Mouse (Mus musculus): ENCODE results near the gene Rad54l2.

The Rad54l2 gene

GRCm38 (mm10) chr9:106788812-106789321 is at the start of gene Rad54l2:
Gene Rad54l2 (minus strand): TSS chr9:106789194.
- peak; percentile 92 for DNase-seq

- peak; percentile 92 for DNase-seq
Measured at GRCm38 (mm10) chr9:106822381-106823104, 33.5 kb upstream of the Rad54l2 start.

GRCm38 (mm10) chr9:106821618-106822380 is 32.8 kb upstream of the Rad54l2 start, which contains the start of gene Dcaf1:
Gene Dcaf1 (plus strand): TSS chr9:106821874.
- DNase-seq, result peak; percentile 100

- DNase-seq, result peak; percentile 2
Measured at GRCm38 (mm10) chr9:106821050-106821617, 32.1 kb upstream of the Rad54l2 start.

GRCm38 (mm10) chr9:106819201-106819600 is 30.2 kb upstream of the Rad54l2 start:
- DNase-seq, result peak; percentile 11

- no peak for DNase-seq
Measured at GRCm38 (mm10) chr9:106818191-106818590, 29.2 kb upstream of the Rad54l2 start.

GRCm38 (mm10) chr9:106806503-106806902 is 17.5 kb upstream of the Rad54l2 start:
- DNase-seq, result no peak

GRCm38 (mm10) chr9:106790831-106791230 is 1.8 kb upstream of the Rad54l2 start:
- DNase-seq, result no peak

- DNase-seq, result no peak
Measured at GRCm38 (mm10) chr9:106789363-106789762, 369 bp upstream of the Rad54l2 start.

- peak; percentile 39 for DNase-seq
Measured at GRCm38 (mm10) chr9:106787979-106788811, 799 bp downstream of the Rad54l2 start.

GRCm38 (mm10) chr9:106785206-106785605 is 3.8 kb downstream of the Rad54l2 start:
- no peak for DNase-seq

- no peak for DNase-seq
Measured at GRCm38 (mm10) chr9:106783554-106783953, 5.4 kb downstream of the Rad54l2 start.

- DNase-seq, result no peak
Measured at GRCm38 (mm10) chr9:106780086-106780485, 8.9 kb downstream of the Rad54l2 start.

GRCm38 (mm10) chr9:106778319-106778718 is 10.7 kb downstream of the Rad54l2 start:
- no peak for DNase-seq

GRCm38 (mm10) chr9:106777423-106777822 is 11.6 kb downstream of the Rad54l2 start:
- no peak for DNase-seq

GRCm38 (mm10) chr9:106776116-106776515 is 12.9 kb downstream of the Rad54l2 start:
- no peak for DNase-seq

GRCm38 (mm10) chr9:106771770-106772169 is 17.2 kb downstream of the Rad54l2 start:
- no peak for DNase-seq

GRCm38 (mm10) chr9:106770216-106770615 is 18.8 kb downstream of the Rad54l2 start:
- no peak for DNase-seq

GRCm38 (mm10) chr9:106769781-106770180 is 19.2 kb downstream of the Rad54l2 start:
- no peak for DNase-seq

GRCm38 (mm10) chr9:106756421-106756820 is 32.6 kb downstream of the Rad54l2 start:
- no peak for DNase-seq

GRCm38 (mm10) chr9:106755776-106756175 is 33.2 kb downstream of the Rad54l2 start:
- no peak for DNase-seq

- no peak for DNase-seq
Measured at GRCm38 (mm10) chr9:106754311-106754710, 34.7 kb downstream of the Rad54l2 start.

GRCm38 (mm10) chr9:106752135-106752534 is 36.9 kb downstream of the Rad54l2 start:
- DNase-seq, result no peak

Data from embryo, embryonic 11 days (tissue).